ENCODE assay signal across 9 mouse cellular contexts in genomic region chr6:53217234-53218015, GRCm38 (mm10).
DNase-seq lines count a peak whose midpoint lies in the region; ATAC-seq lines count a peak whose summit lies in the region.
"Had no signal": no experiment of that assay in that cellular context is flagged by ENCODE, and none has a peak within 500 bp of the region (broad histone marks: within the 10 kb centered on the region; RNA-seq: fewer than 3 reads in every experiment).

No protein-coding gene starts in this region.

- H3K27me3 ChIP-seq in midbrain, embryonic 11.5 days (ENCODE audit: control insufficient read depth, insufficient read depth, low read length), result no peaks in the 10 kb centered on the region
- H3K27me3 ChIP-seq in midbrain, embryonic 16.5 days (ENCODE audit: control insufficient read depth, insufficient read depth, low read depth, low read length), result no peaks in the 10 kb centered on the region
- H3K27me3 ChIP-seq: embryonic facial prominence, embryonic 12.5 days had no signal

- no peak overlapping the region for H3K27ac ChIP-seq in midbrain, embryonic 11.5 days (ENCODE audit: low read depth, low read length)
- no peak overlapping the region for H3K27ac ChIP-seq in midbrain, embryonic 16.5 days (ENCODE audit: low read length)

- no peaks in the 10 kb centered on the region for H3K36me3 ChIP-seq in midbrain, embryonic 11.5 days (ENCODE audit: control insufficient read depth, insufficient read depth, low read length)
- H3K36me3 ChIP-seq in midbrain, embryonic 16.5 days (ENCODE audit: control insufficient read depth, insufficient read depth, low read length), result no peaks in the 10 kb centered on the region
- H3K36me3 ChIP-seq: embryonic facial prominence, embryonic 12.5 days had no signal

- peaks cover 12% of the 10 kb centered on the region for H3K4me1 ChIP-seq in midbrain, embryonic 11.5 days (ENCODE audit: control insufficient read depth, insufficient read depth, low read length)
- peaks cover 7% of the 10 kb centered on the region for H3K4me1 ChIP-seq in midbrain, embryonic 16.5 days (ENCODE audit: control insufficient read depth, insufficient read depth, low read length)
- H3K4me1 ChIP-seq: embryonic facial prominence, embryonic 12.5 days had no signal

- ATAC-seq in midbrain, embryonic 11.5 days (ENCODE audit: low FRiP score), result no peak
- ATAC-seq in midbrain, embryonic 16.5 days, result no peak

- DNase-seq in midbrain, embryonic 11.5 days (ENCODE audit: low spot score, missing footprints), result peak; percentile 91
- peak; percentile 66 for DNase-seq in R1 (ENCODE audit: low read depth, low spot score)
- peak; percentile 45 for DNase-seq in cerebellum, adult 11-12 months
- DNase-seq in gastrocnemius, postnatal 10 days, result peak; percentile 50
- peak; percentile 37 to 53 for DNase-seq in left cerebral cortex, postnatal 14 days (ENCODE audit: low spot score in 2 of 2)
- peak; percentile 16 for DNase-seq in retina, postnatal 7 days (ENCODE audit: low read depth, low spot score)
- no peak for DNase-seq in T-cell, adult 2 months (ENCODE audit: low spot score)

- intact Hi-C loops in left cerebral cortex, postnatal 14 days (cut with DNase I), result no loop called here

- H3K9me3 ChIP-seq in midbrain, embryonic 11.5 days (ENCODE audit: control insufficient read depth, low read length), result no peaks in the 10 kb centered on the region
- H3K9me3 ChIP-seq in midbrain, embryonic 16.5 days (replicated peaks; ENCODE audit: control insufficient read depth, low read length, poor library complexity, severe bottlenecking), result no peaks in the 10 kb centered on the region
- H3K9me3 ChIP-seq: embryonic facial prominence, embryonic 12.5 days had no signal

- WGBS in midbrain, embryonic 11.5 days, result 57% methylated on average over 10 of the region's 10 CpGs
- 57% methylated on average over 10 of the region's 10 CpGs for WGBS in midbrain, embryonic 16.5 days

- no peak overlapping the region for H3K4me3 ChIP-seq in midbrain, embryonic 11.5 days (ENCODE audit: low read depth, low read length)
- no peak overlapping the region for H3K4me3 ChIP-seq in midbrain, embryonic 16.5 days (ENCODE audit: low read depth, low read length)
- H3K4me3 ChIP-seq: embryonic facial prominence, embryonic 12.5 days had no signal

- H3K4me2 ChIP-seq in midbrain, embryonic 11.5 days, result no peak overlapping the region
- no peak overlapping the region for H3K4me2 ChIP-seq in midbrain, embryonic 16.5 days (ENCODE audit: low read length)
- H3K4me2 ChIP-seq: embryonic facial prominence, embryonic 12.5 days had no signal

- H3K9ac ChIP-seq in midbrain, embryonic 11.5 days (ENCODE audit: low read length), result no peak overlapping the region
- no peak overlapping the region for H3K9ac ChIP-seq in midbrain, embryonic 16.5 days (ENCODE audit: low read depth, low read length)
- H3K9ac ChIP-seq: embryonic facial prominence, embryonic 12.5 days had no signal
